Mouse (Mus musculus) intestine, embryonic 16.5 days (tissue): ENCODE measurements at regions not wholly inside any gene's neighbourhood (a gene's known extent, or its start where the extent isn't known, plus 50 kb on each side); places are given as distances from the start of the nearest gene placed in this dataset.

Experiments
- ATAC-seq: fragments of 200-750 bp; cut with Nextera tagmentation; 2 replicates; pipeline ENCODE4 v1.8.0; 2017; ENCODE audit warnings: moderate TSS enrichment, moderate library complexity
- H3K27ac ChIP-seq: fragments of 300-500 bp; sonication (generic); 2 replicates; pipeline ENCODE4 v1.5.1; 2014; ENCODE audit warnings: mild to moderate bottlenecking, low read length
- H3K27me3 ChIP-seq: fragments of 300-500 bp; sonication (generic); replicated peaks from 2 replicates; pipeline ENCODE4 v1.6.1; 2014; ENCODE audit warnings: low read length, control low read depth, mixed read lengths; ENCODE audit not compliant: control insufficient read depth, insufficient read depth
- H3K36me3 ChIP-seq: fragments of 300-500 bp; sonication (generic); 2 replicates; pipeline ENCODE4 v1.6.1; 2014; ENCODE audit warnings: low read length, control low read depth; ENCODE audit not compliant: control insufficient read depth, insufficient read depth
- H3K4me1 ChIP-seq: fragments of 300-500 bp; sonication (generic); 2 replicates; pipeline ENCODE4 v1.6.1; 2014; ENCODE audit warnings: low read length, control low read depth, mixed read lengths; ENCODE audit not compliant: control insufficient read depth, insufficient read depth
- H3K4me2 ChIP-seq: fragments of 300-500 bp; sonication (generic); 2 replicates; pipeline ENCODE4 v1.6.1; 2014; ENCODE audit warnings: low read depth, low read length, control low read depth
- H3K4me3 ChIP-seq: fragments of 300-500 bp; sonication (generic); 2 replicates; pipeline ENCODE4 v1.5.1; 2014; ENCODE audit warnings: mild to moderate bottlenecking, low read length
- H3K9ac ChIP-seq: fragments of 300-500 bp; sonication (generic); 2 replicates; pipeline ENCODE4 v1.6.1; 2014; ENCODE audit warnings: low read depth, low read length
- H3K9me3 ChIP-seq: fragments of 300-500 bp; sonication (generic); 2 replicates; pipeline ENCODE4 v1.6.1; 2016; ENCODE audit warnings: low read length, control low read depth; ENCODE audit not compliant: control insufficient read depth
- WGBS: fragments of 180-500 bp; shearing (Covaris S2); extraction: QIAGEN DNeasy Blood & Tissue Kit; methylation state at CpG from one replicate; pipeline ENCODE4 v1.1.7; 2014; 5-methylcytosine and 5-hydroxymethylcytosine counted together

DNA sequence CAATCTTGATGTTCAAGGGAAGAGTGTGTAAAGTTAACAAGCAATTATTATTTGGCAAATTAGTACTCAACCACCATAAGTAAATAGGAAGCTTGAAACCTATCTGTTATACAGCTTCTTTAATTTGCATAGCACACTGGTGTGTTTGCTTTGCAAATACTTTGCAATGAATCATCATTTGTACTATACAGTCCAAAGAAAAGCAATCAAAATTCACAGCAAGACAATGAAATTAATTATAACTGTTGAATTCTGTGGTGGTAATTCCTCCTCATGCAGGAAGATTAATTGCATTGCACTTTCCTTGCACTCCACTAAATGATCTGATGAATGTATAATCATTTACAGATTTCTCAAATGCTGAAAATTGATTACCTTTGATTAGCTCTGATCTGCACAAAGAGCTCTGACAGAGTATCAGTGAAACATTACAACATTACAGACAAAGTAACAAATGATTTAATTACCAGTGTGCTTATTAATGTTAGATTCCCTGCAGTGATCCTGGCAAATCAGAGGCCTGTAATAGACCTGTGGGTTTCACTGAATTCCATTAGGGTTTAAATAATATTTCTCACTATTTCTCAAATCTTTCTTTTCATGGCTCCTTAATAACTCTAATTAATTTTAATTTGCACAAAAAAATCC is 457.9 kb downstream of the Prkd1 start:
- H3K9me3 ChIP-seq, result no peaks in the 10 kb centered on the region
- H3K4me1 ChIP-seq, result no peaks in the 10 kb centered on the region
- no peak overlapping the region for H3K27ac ChIP-seq
- H3K4me3 ChIP-seq, result no peak overlapping the region
- ATAC-seq, result no peak
- no peaks in the 10 kb centered on the region for H3K36me3 ChIP-seq
- H3K4me2 ChIP-seq, result no peak overlapping the region
- no peak overlapping the region for H3K9ac ChIP-seq
- no peaks in the 10 kb centered on the region for H3K27me3 ChIP-seq

GRCm38 (mm10) chr12:50191733-50192612 is 456.9 kb downstream of the Prkd1 start:
- ATAC-seq, result no peak
- WGBS, result 61% methylated on average over 11 of the region's 11 CpGs
- Histone ChIP-seq H3K27me3 (no peaks in the 10 kb centered on the region), H3K9me3 (no peaks in the 10 kb centered on the region), H3K4me3 (no peak overlapping the region), H3K4me2 (no peak overlapping the region), H3K27ac (no peak overlapping the region), H3K4me1 (no peaks in the 10 kb centered on the region), H3K36me3 (no peaks in the 10 kb centered on the region), H3K9ac (no peak overlapping the region)

- H3K9me3 ChIP-seq, result no peaks in the 10 kb centered on the region
- no peak overlapping the region for H3K27ac ChIP-seq
- H3K9ac ChIP-seq, result no peak overlapping the region
- H3K4me1 ChIP-seq, result no peaks in the 10 kb centered on the region
- 77% methylated on average over 3 of the region's 3 CpGs for WGBS
- ATAC-seq, result no peak
- H3K27me3 ChIP-seq, result no peaks in the 10 kb centered on the region
- H3K4me3 ChIP-seq, result no peak overlapping the region
- no peak overlapping the region for H3K4me2 ChIP-seq
- no peaks in the 10 kb centered on the region for H3K36me3 ChIP-seq
Observed at GRCm38 (mm10) chr12:50193501-50193900, 455.4 kb downstream of the Prkd1 start.

DNA sequence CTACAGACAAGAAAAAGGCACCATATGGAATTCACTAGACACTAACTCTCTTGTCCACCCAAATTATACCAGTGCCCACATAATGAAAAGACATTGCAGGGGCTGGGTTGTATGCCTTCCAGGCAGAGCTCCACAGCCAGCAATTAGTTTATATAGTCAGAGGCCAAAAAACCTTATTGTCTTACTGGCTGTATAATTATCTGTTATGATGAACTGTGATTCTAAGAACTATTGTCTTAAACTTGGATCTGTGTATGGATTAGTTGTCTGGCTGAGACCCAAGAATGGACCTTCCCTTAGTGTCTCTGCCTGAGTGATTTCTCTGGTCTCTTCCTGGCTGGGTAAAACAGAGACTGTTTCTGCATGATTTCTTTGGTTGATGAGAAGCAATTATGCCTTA is 454.2 kb downstream of the Prkd1 start:
- H3K9ac ChIP-seq, result no peak overlapping the region
- H3K27ac ChIP-seq, result no peak overlapping the region
- no peaks in the 10 kb centered on the region for H3K9me3 ChIP-seq
- ATAC-seq, result no peak
- H3K4me1 ChIP-seq, result no peaks in the 10 kb centered on the region
- no peaks in the 10 kb centered on the region for H3K36me3 ChIP-seq
- H3K4me3 ChIP-seq, result no peak overlapping the region
- H3K27me3 ChIP-seq, result no peaks in the 10 kb centered on the region
- no peak overlapping the region for H3K4me2 ChIP-seq

DNA sequence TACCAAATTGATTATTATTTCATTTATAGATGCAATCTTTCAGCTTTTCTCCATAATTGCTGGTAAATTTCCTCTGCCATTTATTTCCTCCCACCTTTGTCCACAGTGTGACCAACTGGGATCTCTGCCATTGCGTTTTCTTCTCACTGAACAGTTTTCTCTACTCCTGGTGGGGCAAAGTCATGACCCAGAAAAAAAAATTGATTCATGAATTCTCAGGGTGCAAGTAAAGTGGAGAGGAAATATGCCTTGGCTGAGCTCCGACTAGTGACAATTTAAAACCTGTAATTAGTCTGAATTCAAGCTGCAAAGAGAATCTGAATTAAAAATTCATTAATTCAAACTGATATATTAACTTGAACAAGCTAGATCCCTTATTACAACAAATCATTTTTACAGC is 452.6 kb downstream of the Prkd1 start:
- WGBS, result 64% methylated on average over 2 of the region's 2 CpGs
- no peaks in the 10 kb centered on the region for H3K9me3 ChIP-seq
- H3K4me2 ChIP-seq, result no peak overlapping the region
- H3K27ac ChIP-seq, result no peak overlapping the region
- no peaks in the 10 kb centered on the region for H3K27me3 ChIP-seq
- ATAC-seq, result no peak
- no peaks in the 10 kb centered on the region for H3K4me1 ChIP-seq
- H3K9ac ChIP-seq, result no peak overlapping the region
- no peak overlapping the region for H3K4me3 ChIP-seq
- H3K36me3 ChIP-seq, result no peaks in the 10 kb centered on the region

GRCm38 (mm10) chr12:50241139-50241538 is 407.8 kb downstream of the Prkd1 start:
- WGBS, result 64% methylated on average over 1 of the region's 1 CpGs
- Histone ChIP-seq H3K36me3 (no peaks in the 10 kb centered on the region), H3K4me3 (no peak overlapping the region), H3K9me3 (no peaks in the 10 kb centered on the region), H3K27me3 (no peaks in the 10 kb centered on the region), H3K4me1 (no peaks in the 10 kb centered on the region), H3K27ac (no peak overlapping the region), H3K9ac (no peak overlapping the region), H3K4me2 (no peak overlapping the region)
- peak; percentile 82 for ATAC-seq

GRCm38 (mm10) chr12:50258901-50259300 is 390.0 kb downstream of the Prkd1 start:
- WGBS, result 76% methylated on average over 4 of the region's 4 CpGs
- Histone ChIP-seq H3K4me3 (no peak overlapping the region), H3K9me3 (no peaks in the 10 kb centered on the region), H3K9ac (no peak overlapping the region), H3K4me2 (no peak overlapping the region), H3K27ac (no peak overlapping the region), H3K4me1 (no peaks in the 10 kb centered on the region), H3K36me3 (no peaks in the 10 kb centered on the region), H3K27me3 (no peaks in the 10 kb centered on the region)
- no peak for ATAC-seq

DNA sequence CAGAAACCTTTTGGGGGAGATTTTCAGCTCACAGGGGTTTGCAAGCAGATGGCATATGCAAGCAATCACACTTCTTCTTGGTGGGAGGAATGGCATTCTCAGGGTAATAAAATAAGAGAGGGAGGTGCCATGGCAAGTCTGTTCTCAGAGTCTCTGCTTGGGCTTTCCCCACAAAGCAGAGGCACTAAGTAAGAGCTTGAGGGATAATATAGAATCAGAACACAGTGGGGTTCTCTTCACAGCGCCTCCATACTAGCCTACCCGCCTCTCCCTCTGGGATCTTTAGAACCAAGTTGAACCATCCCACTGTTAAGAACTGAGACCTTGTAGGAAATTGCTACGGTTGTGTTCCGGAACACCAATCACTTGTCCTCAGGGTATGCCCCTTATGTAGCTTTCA is 387.8 kb downstream of the Prkd1 start:
- no peaks in the 10 kb centered on the region for H3K9me3 ChIP-seq
- no peak overlapping the region for H3K4me3 ChIP-seq
- H3K27me3 ChIP-seq, result no peaks in the 10 kb centered on the region
- no peaks in the 10 kb centered on the region for H3K4me1 ChIP-seq
- H3K36me3 ChIP-seq, result no peaks in the 10 kb centered on the region
- H3K9ac ChIP-seq, result no peak overlapping the region
- H3K4me2 ChIP-seq, result no peak overlapping the region
- no peak overlapping the region for H3K27ac ChIP-seq
- 86% methylated on average over 4 of the region's 4 CpGs for WGBS
- ATAC-seq, result no peak

GRCm38 (mm10) chr12:50273239-50273880 is 375.5 kb downstream of the Prkd1 start:
- no peak overlapping the region for H3K4me2 ChIP-seq
- no peak overlapping the region for H3K9ac ChIP-seq
- H3K27me3 ChIP-seq, result no peaks in the 10 kb centered on the region
- no peaks in the 10 kb centered on the region for H3K4me1 ChIP-seq
- no peaks in the 10 kb centered on the region for H3K36me3 ChIP-seq
- WGBS, result 59% methylated on average over 2 of the region's 2 CpGs
- H3K9me3 ChIP-seq, result no peaks in the 10 kb centered on the region
- no peak overlapping the region for H3K4me3 ChIP-seq
- ATAC-seq, result peak; percentile 99
- no peak overlapping the region for H3K27ac ChIP-seq
